Comparison of ENCODE assay signal across 8 mouse cellular contexts in genomic region chr3:135436901-135437616, GRCm38 (mm10). TPM values are rescaled to one million over a fixed set of nuclear protein-coding genes. Genes with fewer than 3 reads are reported as not detected.
DNase-seq lines count a peak whose midpoint lies in the region; ATAC-seq and TF ChIP-seq lines count a peak whose summit lies in the region.

No protein-coding gene starts in this region.

- peaks cover 27% of the 10 kb centered on the region for H3K79me2 ChIP-seq in myocyte (ENCODE audit: control insufficient read depth, insufficient read depth)

- no peaks in the 10 kb centered on the region for H3K27me3 ChIP-seq in hindbrain, embryonic 16.5 days (replicated peaks; ENCODE audit: control insufficient read depth, insufficient read depth, low read length)
- H3K27me3 ChIP-seq in myocyte (ENCODE audit: control insufficient read depth, insufficient read depth, insufficient read length) = no peaks in the 10 kb centered on the region

- ATAC-seq in hindbrain, embryonic 16.5 days = no peak

- H3K9ac ChIP-seq in hindbrain, embryonic 16.5 days (ENCODE audit: low read depth, low read length) = peak overlapping the region; percentile 74

- H3K36me3 ChIP-seq in hindbrain, embryonic 16.5 days (ENCODE audit: control insufficient read depth, insufficient read depth, low read length) = no peaks in the 10 kb centered on the region
- peaks cover 12% of the 10 kb centered on the region for H3K36me3 ChIP-seq in myocyte (ENCODE audit: control insufficient read depth, insufficient read depth)

- 38% methylated on average over 14 of the region's 14 CpGs for WGBS in hindbrain, embryonic 16.5 days

- no peak for TF ChIP-seq CTCF in layer of hippocampus, adult 2 months (conservative IDR thresholded peaks at IDR 0.05)

- no peaks in the 10 kb centered on the region for H3K9me3 ChIP-seq in hindbrain, embryonic 16.5 days (ENCODE audit: control insufficient read depth, low read length)

- no peak for DNase-seq in layer of hippocampus, adult 2 months (ENCODE audit: low spot score in 2 of 2)
- no peak for DNase-seq in layer of hippocampus, postnatal 14 days (ENCODE audit: low spot score in 2 of 2)
- peak; percentile 12 for DNase-seq in embryo, embryonic 9.5 days (ENCODE audit: extremely low spot score)
- DNase-seq in thymus, postnatal 36 days = no peak
- DNase-seq in gastrocnemius, adult 18-20 months (ENCODE audit: low spot score) = no peak
- DNase-seq in urinary bladder, postnatal 10 days (ENCODE audit: low spot score) = no peak

- H3K4me2 ChIP-seq in hindbrain, embryonic 16.5 days (ENCODE audit: low read length) = peak overlapping the region; percentile 69
- H3K4me2 ChIP-seq in myocyte (ENCODE audit: low read depth) = peak overlapping the region; percentile 75

- peak overlapping the region; percentile 95 for H3K27ac ChIP-seq in layer of hippocampus, adult 2 months
- H3K27ac ChIP-seq in hindbrain, embryonic 16.5 days (ENCODE audit: low read depth, low read length) = peak overlapping the region; percentile 100

- TF ChIP-seq POLR2A in myocyte (IDR thresholded peaks at IDR 0.05; ENCODE audit: insufficient read length, low read depth) = no peak

- peak overlapping the region; percentile 94 for H3ac ChIP-seq in myocyte (ENCODE audit: control insufficient read depth, insufficient read length)

- peak overlapping the region; percentile 94 for H3K4me3 ChIP-seq in layer of hippocampus, adult 2 months
- peak overlapping the region; percentile 85 for H3K4me3 ChIP-seq in hindbrain, embryonic 16.5 days (ENCODE audit: low read length)
- H3K4me3 ChIP-seq in myocyte = peak overlapping the region; percentile 98

- peaks cover 21% of the 10 kb centered on the region for H3K4me1 ChIP-seq in hindbrain, embryonic 16.5 days (ENCODE audit: control insufficient read depth, insufficient read depth, low read depth, low read length)

TF ChIP-seq in myocyte, 11 proteins besides CTCF, POLR2A, EP300 and RAD21:
- no peak for TF ChIP-seq MYOG (IDR thresholded peaks at IDR 0.05; ENCODE audit: control insufficient read depth in 1 of 3, insufficient read depth in 1 of 3, insufficient read length in 2 of 3, low read depth in 2 of 3)
- no peak for TF ChIP-seq SRF (IDR thresholded peaks at IDR 0.05; ENCODE audit: control insufficient read depth, insufficient read length, low read depth)
- TF ChIP-seq MYOD1 (IDR thresholded peaks at IDR 0.05; ENCODE audit: control insufficient read depth in 1 of 3, insufficient read length in 2 of 3, low read depth in 2 of 3) = no peak
- TF ChIP-seq POLR2AphosphoS2 (IDR thresholded peaks at IDR 0.05; ENCODE audit: insufficient read length, low read depth) = no peak
- TF ChIP-seq TCF3 (IDR thresholded peaks at IDR 0.05; ENCODE audit: insufficient read length, low read depth) = no peak
- TF ChIP-seq TCF12 (IDR thresholded peaks at IDR 0.05; ENCODE audit: insufficient read depth, poor library complexity, severe bottlenecking) = no peak
- no peak for TF ChIP-seq MAX (IDR thresholded peaks at IDR 0.05; ENCODE audit: low read depth)
- no peak for TF ChIP-seq E2F4 (IDR thresholded peaks at IDR 0.05; ENCODE audit: insufficient read depth)
- no peak for TF ChIP-seq USF1 (IDR thresholded peaks at IDR 0.05; ENCODE audit: low read depth)
- TF ChIP-seq CEBPB (IDR thresholded peaks at IDR 0.05; ENCODE audit: insufficient read depth, poor library complexity, severe bottlenecking) = no peak
- TF ChIP-seq REST (IDR thresholded peaks at IDR 0.05; ENCODE audit: insufficient read depth, insufficient read length) = no peak
TF ChIP-seq in myocyte: peak in this region for 0.

RNA-seq across cellular contexts. Expression of gene Ube2d3, which starts 0.9 kb away (rescaled TPM):
- total RNA-seq in layer of hippocampus, adult 2 months (2021) = 100 to 1,000 TPM; 254 to 257 TPM
- total RNA-seq in layer of hippocampus, postnatal 14 days (2021) = 100 to 1,000 TPM; 246 to 248 TPM
- 331 and 360 TPM in 2 replicates for polyA plus RNA-seq in hindbrain, embryonic 16.5 days (2015; fragmentation: Nextera tagmentation; extraction: Ambion mirVana)
- polyA plus RNA-seq in myocyte (2012; fragmentation: generic; extraction: Trizol) = 237 TPM
- 100 to 1,000 TPM; 343 to 352 TPM for total RNA-seq in gastrocnemius, adult 18-20 months (2021)

RNA-seq across cellular contexts. Expression of gene Cisd2, which starts 13.3 kb away (rescaled TPM):
- total RNA-seq in layer of hippocampus, adult 2 months (2021) = 10 to 100 TPM; 34.4 to 35.1 TPM
- 10 to 100 TPM; 34.5 to 38.2 TPM for total RNA-seq in layer of hippocampus, postnatal 14 days (2021)
- polyA plus RNA-seq in hindbrain, embryonic 16.5 days (2015; fragmentation: Nextera tagmentation; extraction: Ambion mirVana) = 61.2 and 62.0 TPM in 2 replicates
- polyA plus RNA-seq in myocyte (2012; fragmentation: generic; extraction: Trizol) = 10.8 TPM
- 10 to 100 TPM; 32.4 to 34.0 TPM for total RNA-seq in gastrocnemius, adult 18-20 months (2021)

RNA-seq across cellular contexts. Expression of gene Manba, which starts 48.4 kb away (rescaled TPM):
- total RNA-seq in layer of hippocampus, adult 2 months (2021) = 1 to 10 TPM; 8.3 to 9.7 TPM
- 10 to 100 TPM in 1 of 2 experiments, 1 to 10 TPM in 1; 6.4 to 11.1 TPM for total RNA-seq in layer of hippocampus, postnatal 14 days (2021)
- polyA plus RNA-seq in hindbrain, embryonic 16.5 days (2015; fragmentation: Nextera tagmentation; extraction: Ambion mirVana) = 9.0 and 9.5 TPM in 2 replicates
- 4.8 TPM for polyA plus RNA-seq in myocyte (2012; fragmentation: generic; extraction: Trizol)
- 1 to 10 TPM; 3.1 to 4.5 TPM for total RNA-seq in gastrocnemius, adult 18-20 months (2021)
